Mouse (Mus musculus) lung, postnatal 10 days (tissue): Measurements from ENCODE around the gene Erp27.

Experiments
- DNase-seq: peaks from one replicate; pipeline ENCODE4 v3.0.0; 2021

The Erp27 gene

DNA sequence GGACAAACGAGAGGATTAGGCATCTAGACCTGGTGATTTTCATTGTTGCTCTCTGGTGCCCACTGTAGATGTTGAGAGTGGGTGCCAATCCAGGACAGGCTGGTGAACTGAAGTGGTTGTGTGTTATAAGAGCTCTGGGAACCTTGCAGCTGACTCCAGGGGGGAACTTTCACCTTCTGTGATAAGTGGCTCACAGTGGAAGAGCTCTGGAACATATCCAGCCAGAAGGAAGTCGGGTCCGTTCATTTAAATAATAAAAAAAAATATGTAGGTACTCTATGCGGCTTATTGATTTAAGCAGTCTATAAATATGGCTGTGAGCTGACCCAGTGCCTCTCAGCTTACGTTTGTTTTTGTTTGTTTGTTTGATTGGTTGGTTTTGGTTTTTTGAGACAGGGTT is at the start of gene Erp27:
Erp27 (minus strand) TSS at position 101 of the 400 bp plus-strand sequence.
- no peak for DNase-seq

DNA sequence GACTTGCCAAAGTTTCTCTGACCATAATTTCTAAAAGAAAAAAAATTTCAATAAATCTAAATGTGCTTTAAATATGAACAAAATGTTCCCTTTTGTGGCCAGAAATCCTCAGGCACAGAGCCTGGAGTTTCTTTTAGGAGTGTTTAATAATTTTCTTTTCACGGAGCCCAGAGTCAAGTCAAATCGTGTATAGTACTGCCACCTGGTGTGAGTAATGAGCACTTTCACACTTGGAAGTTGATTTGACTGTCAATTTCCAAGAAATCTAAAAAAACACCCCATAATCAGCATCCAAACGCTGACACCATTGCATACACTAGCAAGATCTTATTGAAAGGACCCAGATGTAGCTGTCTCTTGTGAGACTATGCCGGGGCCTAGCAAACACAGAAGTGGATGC is 46.9 kb upstream of the Erp27 start:
- peak; percentile 46 for DNase-seq

DNA sequence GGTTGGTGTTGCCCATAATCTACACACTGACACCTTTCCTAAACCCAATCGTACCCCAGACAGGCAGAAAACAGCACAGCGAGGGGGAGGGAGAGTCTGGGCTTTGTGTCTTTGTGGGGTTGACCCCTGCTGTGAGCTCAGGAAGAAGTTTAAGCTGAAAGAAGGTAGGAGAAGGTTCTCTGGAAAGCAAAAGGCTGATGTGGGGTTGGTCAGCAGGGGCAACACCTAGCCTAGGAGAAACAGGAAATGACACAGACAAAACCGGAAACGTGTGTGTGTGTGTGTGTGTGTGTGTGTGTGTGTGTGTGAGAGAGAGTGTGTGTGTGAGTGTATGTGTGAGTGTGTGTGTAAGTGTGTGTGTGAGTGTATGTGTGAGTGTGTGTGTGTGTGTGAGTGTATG is 45.5 kb upstream of the Erp27 start:
- DNase-seq, result no peak

DNA sequence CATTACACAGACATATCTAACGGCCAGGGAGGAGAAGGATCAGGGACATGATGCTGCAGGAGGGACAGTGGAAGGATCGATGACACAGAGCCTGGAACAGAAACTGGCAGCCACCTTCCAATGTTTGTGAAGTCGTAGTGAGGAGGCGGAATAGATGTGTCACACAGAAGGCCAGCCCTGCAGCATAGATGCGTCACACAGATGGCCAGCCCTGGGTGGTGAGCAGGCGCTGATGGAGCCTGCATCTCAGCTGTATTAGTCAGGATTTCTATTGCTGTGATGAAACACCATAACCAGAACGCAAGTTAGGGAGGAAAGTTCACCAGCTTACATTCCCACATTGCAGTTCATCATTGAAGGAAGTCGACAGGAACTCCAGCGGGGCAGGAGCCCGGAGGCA is 43.9 kb upstream of the Erp27 start:
- peak; percentile 5 for DNase-seq

DNA sequence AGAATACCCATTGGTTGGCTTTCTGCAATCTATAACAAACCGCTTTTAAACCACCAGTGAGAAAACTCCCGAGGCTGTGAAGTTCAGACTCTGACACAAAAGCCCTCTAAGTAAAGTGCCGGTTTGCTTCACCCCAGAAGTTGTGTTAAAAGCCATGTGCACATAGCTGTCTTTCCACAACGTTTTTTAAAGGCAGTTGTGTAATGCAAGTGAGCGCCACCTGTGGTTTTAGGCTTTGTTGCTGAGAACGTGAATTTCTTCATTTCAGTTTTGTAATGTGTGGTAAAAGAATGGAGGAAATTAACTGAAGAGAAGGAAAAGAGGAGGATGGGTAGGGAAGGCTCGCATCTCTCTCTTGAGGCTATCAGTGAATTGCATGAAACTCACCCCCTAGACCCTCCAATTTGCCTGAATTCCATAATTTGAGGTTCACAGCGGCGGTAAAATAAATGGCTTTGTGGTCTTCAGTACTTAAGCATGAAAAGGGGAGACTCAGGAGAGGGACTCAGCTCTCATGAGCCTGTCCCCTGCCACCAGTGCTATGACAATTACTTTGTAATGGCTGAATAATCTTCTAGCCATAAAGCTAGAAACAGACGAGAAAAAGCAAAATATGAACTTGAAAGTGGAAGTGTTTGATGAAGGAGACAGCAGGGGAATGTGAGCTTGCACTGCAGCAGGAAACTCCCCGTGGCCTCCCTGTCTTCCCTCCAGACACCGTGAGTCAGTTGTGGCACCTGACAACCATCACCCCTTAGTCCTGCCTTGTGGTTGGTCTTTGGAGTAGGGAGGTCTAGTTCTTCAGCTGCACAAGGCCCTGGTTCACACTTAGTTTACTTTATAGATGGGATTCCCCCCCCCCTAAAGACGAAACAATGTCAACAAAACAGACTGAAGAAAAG is 42.9 kb upstream of the Erp27 start:
- peak; percentile 8 for DNase-seq

DNA sequence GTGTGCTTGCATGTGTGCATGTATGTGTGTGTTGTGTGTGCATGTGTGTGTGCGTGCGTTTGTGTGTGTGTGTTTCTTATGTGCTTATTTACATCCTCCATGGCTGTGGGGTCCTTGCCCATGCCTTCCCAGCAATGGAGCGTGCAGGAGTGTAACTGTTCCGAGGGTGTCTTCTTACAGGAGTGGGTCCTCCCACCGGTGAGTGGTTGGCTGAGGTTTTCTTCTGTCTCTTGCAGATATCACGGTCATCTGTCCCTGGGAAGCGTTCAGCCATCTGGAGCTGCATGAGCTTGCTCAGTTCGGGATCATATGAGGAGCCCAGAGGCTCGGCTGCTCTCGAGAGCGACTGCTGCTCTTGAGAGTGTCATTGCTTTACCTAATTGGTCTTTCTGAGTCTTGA is 41.0 kb upstream of the Erp27 start:
- DNase-seq, result no peak

DNA sequence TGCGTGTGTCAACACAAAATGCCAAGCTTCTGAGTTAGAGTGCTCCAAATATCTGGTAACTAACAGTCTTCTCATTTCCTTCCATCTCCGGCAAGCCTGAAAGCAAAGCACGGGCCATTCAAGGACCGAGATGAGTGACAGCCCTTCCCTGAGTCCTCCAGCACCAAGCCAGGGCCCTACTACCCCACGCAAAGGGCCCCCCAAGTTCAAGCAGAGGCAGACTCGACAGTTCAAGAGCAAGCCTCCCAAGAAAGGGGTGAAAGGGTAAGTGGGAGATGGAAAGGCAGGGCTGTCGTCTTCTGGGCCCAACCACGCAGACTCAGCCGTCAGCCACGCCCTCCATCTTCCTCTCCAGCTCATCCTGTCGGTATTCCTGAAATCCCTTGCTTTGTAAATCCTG is 37.2 kb upstream of the Erp27 start:
- DNase-seq, result no peak

DNA sequence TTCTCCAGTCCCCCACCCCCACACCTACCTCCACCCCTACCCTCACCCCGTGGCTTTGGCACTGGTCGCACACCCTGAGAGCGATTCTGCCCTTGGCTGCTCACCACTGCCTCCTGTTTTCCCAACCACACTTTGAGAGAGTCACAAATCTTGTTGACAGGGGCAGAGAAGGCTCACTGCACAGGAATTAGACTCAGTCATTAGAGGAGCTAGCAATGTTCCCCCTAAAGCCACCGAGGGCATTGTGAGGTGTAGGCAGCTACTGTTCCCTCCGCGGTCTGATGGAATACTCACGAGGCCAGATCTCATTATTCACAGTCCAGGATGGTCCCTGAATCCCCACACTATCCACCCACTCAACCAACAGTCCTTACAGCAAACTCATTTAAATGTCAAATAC is 35.1 kb upstream of the Erp27 start:
- DNase-seq, result no peak

DNA sequence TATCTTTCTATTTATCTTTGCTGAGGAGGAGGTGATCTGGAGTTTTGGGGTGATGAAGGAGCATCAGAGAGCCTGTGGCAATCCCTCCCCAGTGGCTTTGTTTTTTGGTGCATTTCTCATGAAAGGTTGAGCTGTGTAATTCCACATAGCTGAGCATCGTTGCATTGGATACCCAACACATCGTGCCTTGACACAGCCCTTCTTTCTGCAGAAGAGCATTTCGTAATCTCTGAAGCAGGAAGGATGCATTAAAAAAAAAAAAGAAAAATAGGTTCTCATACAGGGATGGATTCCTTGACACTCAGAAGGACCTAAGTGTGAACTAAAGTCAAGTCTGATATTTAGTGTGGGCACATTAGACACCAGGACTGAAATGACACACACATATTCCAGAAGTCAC is 33.3 kb upstream of the Erp27 start:
- no peak for DNase-seq

DNA sequence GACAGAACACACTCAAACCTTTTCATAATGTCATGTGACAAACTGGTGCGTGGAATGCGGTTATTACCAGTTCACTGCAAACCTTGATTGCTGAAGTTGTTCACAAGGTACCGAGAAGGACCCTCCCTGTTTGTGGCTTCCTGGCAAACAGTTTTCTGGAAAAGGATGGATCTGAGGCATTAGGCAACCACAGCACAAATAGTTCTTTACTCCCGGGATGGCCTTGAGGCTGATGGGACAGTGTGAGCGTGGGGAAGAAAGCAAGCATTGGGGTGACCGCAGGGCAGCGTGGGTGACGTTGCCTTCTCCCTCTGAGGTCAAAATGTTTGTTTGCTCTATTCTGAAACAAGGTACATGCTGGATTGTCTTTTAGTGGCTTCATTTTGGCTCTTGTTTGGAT is 32.7 kb upstream of the Erp27 start:
- no peak for DNase-seq

DNA sequence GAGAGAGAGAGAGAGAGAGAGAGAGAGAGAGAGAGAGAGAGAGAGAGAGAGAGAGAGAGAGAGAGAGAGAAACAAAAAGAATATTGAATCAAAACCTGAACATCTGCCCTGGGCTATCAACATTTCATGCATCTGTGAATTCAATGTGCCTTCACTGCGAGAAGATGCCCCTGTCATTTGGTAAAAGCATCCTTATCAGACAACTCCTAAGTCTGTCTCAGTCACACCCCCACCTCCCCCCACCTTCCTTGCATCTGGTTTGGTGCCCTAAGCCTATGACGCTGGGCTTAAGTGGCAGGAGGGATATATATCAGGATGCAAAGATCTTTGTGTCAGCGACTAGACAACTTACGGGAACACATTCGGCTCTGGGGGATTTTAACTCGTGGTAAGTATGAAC is 32.2 kb upstream of the Erp27 start:
- no peak for DNase-seq

DNA sequence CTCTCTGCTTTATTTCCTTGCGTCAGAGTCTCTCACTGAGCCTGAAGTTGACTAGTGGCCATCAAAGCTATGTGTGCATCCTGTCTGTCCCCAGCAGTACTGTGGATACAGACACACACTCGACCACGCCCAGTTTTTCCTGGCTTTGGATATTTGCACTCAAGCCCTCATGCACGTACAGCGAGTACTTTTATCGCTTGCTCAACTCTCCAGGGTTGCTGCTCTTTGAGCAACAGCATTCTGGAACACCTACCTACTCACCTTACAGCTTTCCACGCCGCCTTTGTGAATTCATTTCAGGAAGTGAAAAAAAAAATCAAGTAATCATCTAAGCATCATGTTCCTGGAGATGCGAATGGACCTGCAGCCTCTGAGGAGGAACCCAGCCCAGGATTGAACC is 30.9 kb upstream of the Erp27 start:
- no peak for DNase-seq

DNA sequence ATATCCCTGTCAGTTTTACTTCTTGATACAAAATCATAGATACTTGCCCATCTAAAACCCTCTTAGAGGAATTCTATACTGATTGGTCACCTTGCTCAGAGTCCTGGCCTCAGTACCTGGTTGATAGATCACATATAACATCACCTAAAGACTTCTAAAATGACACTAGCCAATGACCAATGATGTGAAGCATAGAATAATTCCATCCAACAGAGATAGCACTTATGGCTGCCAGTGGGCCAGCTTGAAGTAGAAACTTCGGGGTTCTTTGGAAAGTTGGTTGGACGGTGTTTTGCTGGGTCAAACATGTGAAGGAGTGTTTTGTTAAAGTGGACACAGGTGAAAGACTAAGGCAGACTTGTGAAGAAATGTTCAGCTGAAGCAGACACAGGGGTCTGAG is 28.2 kb upstream of the Erp27 start:
- DNase-seq, result no peak

DNA sequence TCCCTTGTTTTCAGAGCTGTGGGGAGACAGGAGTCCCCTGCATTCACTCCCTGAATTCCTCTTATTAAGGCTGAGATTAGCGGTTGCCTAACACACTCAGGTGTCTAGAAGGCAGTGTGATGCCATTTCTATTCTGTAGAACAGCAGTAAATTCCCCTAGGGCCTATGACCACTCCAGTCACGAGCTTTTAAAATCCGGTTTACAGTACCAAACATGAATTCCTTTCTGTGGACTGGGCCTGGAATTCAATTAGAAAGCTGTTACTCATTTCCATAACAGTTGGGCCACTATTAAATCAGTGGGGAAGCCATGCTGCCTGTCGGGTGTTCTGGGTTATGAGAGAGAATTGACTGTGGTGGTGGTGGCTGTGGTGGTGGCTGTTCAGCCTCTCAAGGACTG is 25.7 kb upstream of the Erp27 start:
- no peak for DNase-seq

DNA sequence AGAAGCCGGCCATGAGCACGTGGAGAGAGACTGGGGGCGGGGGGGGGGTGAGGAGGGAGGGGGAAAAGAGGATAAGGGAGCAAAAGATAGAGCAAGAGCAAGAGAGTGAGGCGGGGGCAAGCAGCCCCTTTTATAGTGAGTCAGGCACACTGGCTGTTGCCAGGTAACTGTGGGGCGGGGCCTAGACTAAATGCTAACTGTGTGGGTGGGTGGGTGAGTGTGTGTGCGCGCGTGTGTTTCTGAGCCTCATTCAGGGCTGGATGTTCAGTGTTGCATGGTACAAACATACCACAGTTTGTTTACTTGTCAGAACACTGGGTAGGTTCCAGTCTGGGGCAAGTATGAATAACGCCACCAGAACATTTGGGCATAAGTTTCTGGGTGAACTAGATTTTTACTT is 25.0 kb upstream of the Erp27 start:
- DNase-seq, result peak; percentile 21

DNA sequence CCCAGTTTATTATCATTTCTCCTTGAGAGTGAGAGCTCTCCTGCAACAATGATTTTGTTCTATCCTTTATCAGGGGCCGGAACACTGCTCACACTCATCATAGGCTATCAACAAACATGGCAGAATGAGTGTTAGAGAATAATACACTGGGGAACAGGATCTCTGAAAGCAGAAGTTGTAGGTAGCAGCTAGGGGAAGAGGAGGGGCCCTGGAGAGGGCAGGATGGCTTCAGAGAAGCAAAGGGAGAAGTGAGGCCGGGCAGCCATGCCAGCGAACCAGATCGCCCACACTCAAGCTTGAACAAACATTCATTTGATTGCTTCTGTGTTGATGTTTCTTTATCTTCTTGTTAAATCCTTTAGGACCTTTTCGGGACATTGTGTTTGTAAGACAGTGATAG is 24.3 kb upstream of the Erp27 start:
- no peak for DNase-seq

DNA sequence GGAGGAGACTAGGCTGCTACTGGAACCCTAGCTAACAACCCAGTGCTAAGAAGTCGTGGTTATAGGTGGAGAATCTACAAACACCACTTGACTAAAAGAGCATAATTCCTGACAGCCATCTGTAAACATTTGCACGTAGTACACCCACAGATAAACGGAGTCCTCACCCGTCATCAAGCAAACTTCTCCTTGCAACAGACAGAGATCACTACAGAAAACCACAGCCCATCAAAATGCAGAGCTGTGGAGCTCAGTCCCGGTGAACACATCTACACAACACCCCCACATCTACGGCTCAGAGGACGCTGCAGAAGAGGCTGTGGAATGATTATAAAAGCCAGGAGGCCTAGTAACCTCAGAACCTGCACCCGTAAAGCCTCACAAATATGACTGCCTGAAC is 22.5 kb upstream of the Erp27 start:
- no peak for DNase-seq

DNA sequence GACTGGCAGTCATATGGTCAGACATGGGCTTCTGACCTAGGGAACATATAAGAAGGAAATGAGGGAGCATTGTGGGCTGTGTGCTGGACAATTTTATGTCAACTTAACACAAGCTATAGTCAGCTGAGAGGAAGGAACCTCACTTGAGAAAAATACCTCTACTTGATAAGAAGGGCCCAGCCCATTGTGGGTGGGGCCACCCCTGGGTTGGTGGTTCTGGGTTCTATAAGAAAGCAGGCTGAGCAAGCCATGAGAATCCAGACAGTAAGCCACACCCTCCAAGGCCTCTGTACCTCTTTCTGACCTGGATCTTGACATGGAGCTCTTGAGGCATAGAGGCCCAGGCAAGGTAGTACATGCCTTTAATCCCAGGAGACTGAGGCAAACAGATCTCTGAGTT is 21.4 kb upstream of the Erp27 start:
- no peak for DNase-seq

DNA sequence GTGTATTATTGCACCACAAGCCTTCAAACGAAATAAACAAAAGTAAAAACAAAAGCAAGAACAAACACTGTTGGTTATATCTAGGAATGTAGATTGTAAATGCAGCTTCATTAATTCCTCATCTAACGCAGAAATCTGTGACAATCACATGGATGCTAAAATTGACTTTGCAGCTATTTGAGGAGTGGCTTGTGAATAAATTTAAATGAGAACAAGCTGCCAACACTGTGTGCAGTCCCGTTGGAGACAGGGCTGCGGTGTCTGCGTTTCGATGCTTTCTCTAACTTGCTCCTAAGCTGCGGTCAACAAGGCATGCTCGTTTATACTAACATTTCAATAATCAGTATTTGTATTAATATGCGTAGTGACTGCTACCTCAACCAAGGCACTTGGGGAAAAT is 20.3 kb upstream of the Erp27 start:
- DNase-seq, result no peak

DNA sequence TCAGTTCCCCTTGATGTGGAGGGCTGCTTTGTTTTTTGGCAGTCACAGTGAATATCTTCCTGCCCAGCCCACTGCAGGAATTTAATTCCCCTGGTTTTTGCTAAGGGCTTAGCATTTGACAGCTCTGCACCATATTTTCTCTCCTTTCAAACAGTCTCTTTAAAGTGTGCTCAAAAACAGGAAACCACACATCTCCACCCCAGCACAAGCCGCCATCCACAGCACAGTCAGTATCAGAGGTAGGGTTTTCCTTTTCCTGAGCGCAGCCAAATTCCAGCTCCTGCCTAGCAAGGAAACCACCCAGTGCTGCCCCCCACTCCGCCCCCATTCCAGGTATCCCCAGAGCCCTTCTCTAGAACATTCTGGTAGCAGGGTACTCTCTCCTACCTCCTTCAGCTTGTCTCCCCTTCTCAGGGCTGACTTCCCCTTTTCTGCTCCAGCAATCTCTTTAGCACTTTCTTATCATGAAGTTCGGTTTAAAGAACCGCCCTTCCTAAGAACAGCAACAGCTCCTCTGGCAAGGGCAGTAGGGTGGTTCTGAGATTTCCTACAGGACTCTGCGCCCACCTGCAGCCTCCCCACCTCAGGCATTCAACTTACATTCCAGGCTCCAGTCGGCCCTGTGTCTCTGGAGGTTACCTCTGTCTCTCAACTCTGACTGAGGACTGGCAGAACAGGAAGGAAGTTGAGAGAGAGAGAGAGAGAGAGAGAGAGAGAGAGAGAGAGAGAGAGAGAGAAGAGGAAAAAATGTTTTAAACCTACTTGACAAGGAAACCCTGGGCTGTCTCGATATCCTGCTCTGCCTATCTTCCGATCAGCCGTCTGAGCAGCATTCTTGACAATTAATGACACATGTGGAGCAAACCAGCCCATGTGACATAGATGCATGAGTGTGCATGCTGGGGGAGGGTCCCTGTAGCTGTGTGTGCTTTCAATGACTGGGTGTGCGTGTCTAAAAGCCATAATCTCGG is 19.4 kb upstream of the Erp27 start, which contains the start of gene Arhgdib:
Arhgdib (minus strand) TSS at position 849 of the 971 bp plus-strand sequence.
- no peak for DNase-seq

DNA sequence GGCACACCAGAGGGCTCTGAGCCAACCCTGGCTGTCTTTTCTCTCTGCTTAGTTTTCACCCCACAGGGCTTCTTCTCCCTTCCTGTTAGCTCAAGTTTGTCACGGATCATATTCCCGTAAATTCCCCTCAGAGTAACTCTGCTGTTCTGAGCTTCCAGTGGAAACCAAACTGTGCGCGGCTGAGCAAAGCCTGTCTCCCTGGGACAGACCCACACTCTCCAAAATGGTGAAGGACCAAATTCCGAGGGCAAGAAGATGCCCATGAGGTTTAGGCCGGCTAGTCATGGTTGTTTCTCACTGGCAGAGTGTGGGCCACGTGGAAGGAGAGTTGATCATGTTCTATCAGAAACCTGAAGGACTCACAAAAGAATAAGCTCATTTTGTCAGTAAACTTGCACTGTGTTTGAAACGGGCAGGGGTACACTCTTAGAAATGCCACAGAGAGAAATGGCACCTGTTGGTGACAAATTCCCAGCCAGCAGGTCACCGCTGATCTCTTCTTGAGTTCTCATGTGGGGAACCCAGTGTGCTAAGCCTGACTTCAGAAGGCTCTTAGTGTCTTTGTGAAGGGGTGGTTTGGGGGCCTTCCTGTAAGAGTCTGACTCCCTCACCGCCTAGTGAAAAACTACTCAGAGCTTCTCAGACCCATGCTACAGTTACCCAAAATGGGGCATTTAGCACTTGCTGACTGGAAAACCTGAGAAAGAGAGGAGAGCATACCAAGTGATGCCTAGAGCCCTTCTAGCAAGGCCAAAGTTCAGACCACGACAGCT is 18.4 kb upstream of the Erp27 start:
- peak; percentile 28 for DNase-seq

DNA sequence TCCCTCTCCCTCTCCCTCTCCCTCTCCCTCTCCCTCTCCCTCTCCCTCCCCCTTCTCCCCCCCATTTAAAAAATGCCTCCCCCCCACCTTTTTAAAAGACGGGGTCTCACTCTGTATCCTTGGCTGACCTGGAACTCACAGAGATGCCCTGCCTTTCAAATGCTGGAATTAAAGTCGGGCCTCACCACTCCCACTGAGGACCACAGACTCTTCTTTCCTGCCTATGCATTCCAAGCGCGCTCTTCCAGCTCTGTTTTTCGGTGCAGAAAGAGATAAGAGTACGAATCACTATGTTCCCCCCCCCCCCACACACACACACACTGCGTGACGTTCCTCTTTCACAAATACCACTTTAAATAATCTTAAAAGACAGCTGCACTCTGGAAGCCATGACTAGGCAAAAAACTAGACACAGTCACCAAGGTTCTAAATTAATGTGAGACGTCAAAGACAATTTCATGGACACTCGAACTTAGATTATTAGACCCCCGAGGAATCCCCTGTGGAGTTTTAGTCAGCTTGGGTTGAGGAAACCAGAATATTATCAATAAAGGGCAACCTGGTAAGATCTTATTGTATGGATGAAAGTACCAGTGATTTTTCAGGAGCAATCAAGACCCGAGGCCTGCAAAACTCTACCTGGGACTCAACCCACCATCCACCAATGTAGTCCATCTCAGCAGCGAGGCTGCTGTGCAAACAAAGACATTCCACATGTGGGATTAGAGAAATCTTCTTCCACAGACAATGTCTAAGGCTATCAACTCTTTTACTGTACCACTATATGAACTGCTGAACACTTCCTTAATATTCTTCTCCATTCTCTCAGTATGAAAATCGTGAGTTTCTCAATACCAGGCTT is 17.6 kb upstream of the Erp27 start:
- DNase-seq, result no peak
